Mouse (Mus musculus): ENCODE measurements around the gene Gm20388.

Gm20388 gene

GRCm38 (mm10) chr8:120169119-120169518, 258.5 kb downstream of the Gm20388 start:
- no peak for DNase-seq (ENCODE audit: low spot score)

- no peak for DNase-seq (ENCODE audit: low spot score)
Observed at GRCm38 (mm10) chr8:120173195-120173594, 262.6 kb downstream of the Gm20388 start.

DNA sequence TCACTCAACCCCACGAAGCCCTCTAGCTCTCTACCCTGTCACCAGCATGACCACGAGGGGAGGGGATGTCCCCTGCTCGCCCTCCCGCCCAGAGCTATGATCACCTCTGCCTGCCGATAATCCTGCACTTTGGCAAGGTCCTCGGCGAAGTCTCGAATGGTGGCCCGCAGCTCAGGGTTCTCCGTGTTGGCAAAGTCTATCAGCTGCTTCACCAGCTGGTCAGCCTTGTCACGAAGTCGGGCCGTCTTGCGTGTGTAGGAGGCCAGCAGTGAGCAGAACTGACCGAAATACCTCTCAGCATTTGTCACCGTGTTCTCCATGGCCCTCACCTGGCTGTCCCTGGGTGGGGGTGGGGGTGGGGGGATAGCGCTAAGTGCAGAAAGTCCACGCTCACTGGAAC, 264.0 kb downstream of the Gm20388 start:
- DNase-seq (ENCODE audit: low spot score), result no peak

- DNase-seq (ENCODE audit: low spot score), result no peak
Observed at GRCm38 (mm10) chr8:120176605-120177004, 266.0 kb downstream of the Gm20388 start.

DNA sequence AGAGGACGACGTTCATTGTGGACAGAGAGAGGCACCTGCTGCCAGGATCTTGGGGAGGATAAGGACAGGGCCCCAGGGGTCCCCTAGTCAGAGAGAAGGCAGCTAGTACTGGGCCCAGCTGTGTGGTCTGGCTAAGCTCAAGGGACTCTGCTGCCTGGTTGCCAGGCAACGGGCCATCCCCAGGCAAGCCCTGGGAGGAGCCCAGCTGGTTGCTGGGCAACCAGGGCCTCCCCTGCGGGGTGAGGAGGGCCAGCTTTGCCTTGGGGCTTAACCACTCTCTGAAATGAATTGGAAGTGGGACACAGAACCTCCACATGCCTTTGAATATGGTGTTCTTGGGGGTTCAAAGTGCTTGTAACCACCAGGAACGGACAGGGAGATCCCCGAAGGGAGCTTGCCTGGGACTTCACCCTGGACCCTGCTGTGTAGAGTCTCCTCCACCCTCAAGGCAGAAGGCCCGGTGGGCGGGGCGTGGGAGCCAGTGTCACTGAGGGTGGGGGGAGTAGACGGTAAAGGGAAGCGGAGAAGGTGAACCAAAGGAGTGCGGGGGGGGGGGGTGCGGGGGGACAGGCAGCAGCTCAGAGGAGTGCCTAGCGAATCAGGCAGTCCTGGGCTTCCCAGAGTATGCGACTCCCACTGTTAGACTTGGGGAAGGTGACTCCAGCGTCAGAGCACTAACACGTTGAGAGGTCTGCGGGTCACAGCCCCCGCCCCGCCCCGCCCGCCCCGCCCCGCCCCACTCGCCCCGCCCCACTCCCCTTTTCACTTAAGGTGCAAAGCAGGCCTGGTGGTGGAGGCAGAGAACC, 266.9 kb downstream of the Gm20388 start, which contains the start of gene Fam92b:
Fam92b (minus strand) TSS at position 149 of the 806 bp plus-strand sequence.
- DNase-seq (ENCODE audit: low spot score), result peak; percentile 29

DNA sequence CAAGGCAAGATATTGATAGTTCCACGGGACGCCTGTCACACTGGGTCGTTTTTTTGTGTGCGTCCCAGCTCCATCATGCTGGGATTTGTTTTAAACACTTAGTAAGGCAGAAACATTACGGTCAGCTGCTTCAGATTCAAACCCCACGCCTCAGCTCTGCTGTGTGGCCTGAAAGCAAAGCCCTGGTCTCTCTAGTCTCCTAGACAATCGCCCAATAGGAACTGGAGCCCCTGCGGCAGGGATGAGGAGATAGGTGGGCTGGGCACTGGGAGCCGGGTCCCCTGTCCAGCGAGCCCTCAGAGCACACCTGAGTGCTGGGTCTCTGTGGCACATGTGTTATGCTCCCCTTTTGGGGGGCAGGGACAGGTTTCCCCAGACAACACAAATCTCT, 267.5 kb downstream of the Gm20388 start:
- DNase-seq (ENCODE audit: low spot score), result no peak

DNA sequence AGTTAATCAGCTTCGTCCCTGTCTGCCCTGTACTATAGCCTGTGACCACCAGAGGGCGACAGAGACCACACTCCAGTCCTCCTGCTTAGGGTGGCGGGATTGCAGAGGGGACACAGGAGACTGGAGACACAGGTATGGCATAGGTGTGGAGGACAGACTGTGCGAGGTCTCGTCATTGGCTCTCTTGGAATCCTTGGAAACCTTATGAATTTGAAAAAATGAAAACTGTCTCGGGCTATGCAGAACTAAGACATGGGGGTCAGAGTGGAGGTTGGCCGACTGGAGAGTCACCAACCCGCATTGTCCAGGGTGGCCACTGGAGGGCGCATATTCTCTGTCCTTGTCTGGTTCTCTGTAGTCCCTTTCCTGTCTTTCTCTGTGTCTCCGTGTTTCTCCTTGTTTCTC, 268.4 kb downstream of the Gm20388 start:
- peak; percentile 69 for DNase-seq (ENCODE audit: low spot score)

GRCm38 (mm10) chr8:120180445-120180970, 269.9 kb downstream of the Gm20388 start:
- no peak for DNase-seq (ENCODE audit: low spot score)

- DNase-seq (ENCODE audit: low spot score), result no peak
Observed at GRCm38 (mm10) chr8:120181274-120181673, 270.6 kb downstream of the Gm20388 start.

DNA sequence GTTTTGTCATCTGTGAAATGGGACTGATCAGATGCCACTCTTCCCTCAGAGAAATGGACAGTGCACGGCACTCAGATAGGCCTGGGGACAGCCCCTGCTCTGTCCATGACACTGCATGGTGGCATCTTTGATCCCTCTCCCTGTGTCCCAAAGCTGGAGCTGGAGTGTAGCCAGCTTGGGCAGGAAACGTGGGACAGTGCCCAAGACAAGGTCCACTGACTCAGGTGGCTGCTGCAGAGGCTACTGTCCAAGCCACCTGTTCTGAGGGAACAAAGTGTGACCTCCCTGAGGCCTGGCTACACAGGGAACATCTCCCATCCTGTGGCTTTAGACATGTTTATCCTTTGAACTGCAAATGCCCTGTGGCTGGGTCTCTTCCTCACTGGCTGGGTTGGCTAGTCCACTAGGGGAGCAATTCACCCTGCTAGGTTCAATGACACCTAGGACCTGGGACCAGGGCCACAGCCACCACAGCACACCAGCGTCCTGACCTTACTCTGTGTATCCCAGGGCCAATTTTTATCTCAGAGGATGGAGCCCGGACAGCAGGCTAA, 271.3 kb downstream of the Gm20388 start:
- DNase-seq (ENCODE audit: low spot score), result no peak

DNA sequence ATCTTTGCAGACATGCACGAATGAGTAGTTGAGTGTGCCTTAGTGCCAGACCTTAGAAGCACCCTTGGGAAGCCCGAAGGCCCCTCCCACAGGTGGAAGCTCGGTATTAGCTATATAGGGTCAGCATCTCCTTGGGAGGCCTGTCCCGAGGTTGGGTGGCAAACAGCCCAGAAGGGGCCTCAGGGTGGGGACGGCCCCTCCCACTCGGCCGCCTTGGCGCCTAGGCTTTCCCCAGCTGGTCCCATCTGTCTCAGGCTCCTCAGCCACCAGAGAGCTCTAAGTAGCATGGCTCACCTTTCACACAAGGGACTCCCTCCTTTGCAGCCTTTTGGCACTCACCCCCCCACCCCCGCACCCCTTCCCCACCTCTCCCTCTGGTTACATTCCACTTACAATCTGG, 273.7 kb downstream of the Gm20388 start:
- no peak for DNase-seq (ENCODE audit: low spot score)

DNA sequence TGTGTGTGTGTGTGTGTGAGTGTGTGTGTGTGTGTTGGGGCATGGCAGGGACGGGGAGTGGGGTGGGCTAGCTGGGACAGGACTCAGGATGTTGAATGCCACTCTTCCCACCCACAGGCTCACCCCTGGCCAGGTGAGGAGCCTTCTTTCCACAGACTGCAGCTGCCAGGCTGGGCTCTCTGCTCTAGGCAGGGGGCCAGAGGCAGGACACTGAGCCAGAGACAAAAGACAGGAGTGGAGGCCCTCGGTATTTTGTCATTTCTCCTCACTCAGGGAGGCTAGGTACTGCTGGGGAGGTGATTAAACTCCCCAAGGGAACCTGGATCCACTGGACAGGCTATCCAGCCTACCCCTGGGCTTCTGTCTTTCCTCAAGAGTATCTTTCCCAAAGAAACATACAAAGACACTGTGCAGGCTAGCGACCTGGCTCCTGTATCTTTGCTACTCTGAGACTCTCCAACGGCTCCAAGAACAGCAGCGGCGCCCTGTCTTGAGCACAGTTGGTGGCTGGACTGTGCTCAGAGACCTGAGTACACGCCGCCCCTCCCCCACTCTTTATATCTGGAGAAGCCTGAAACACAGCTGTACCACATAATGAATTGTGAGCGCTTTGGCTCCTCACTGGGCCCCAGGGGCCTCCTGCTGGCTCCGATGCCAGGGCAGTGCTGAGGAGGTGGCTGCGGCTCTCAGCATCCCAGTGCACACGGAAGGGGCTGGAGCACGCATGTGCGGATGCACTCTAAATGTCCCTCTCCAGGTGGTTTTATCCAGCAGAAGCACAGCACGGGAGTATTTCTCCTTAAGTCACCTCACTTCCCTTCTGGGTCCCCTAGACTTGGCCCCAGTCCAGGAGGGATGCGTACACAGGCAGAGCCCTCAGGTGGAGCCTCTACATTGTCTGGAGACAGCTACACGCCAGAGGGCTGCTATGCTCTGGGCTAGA, 274.5 kb downstream of the Gm20388 start:
- DNase-seq (ENCODE audit: low spot score), result no peak

- DNase-seq (ENCODE audit: low spot score), result no peak
Observed at GRCm38 (mm10) chr8:120186454-120186853, 275.8 kb downstream of the Gm20388 start.

GRCm38 (mm10) chr8:120188510-120188909, 277.9 kb downstream of the Gm20388 start:
- no peak for DNase-seq (ENCODE audit: low spot score)

DNA sequence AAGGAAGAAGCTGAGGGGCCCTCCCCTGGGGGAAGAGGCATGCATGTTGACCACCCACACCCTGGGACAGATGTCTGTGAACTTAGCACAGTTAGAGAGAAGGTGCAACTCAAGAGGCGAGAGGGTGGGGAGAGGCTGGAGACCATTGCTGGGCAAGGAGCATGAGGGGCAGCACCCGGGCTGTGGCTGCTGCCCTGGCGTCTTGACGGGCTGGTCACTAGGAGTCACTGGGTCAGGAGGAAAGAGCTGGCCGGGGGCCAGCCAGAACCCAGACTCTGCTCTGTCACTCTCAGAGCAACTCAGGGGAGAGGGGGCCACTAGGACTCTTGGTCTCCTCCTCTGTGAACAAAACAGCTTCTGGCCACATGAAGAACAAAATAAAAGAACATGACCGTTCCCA, 278.8 kb downstream of the Gm20388 start:
- DNase-seq (ENCODE audit: low spot score), result no peak

DNA sequence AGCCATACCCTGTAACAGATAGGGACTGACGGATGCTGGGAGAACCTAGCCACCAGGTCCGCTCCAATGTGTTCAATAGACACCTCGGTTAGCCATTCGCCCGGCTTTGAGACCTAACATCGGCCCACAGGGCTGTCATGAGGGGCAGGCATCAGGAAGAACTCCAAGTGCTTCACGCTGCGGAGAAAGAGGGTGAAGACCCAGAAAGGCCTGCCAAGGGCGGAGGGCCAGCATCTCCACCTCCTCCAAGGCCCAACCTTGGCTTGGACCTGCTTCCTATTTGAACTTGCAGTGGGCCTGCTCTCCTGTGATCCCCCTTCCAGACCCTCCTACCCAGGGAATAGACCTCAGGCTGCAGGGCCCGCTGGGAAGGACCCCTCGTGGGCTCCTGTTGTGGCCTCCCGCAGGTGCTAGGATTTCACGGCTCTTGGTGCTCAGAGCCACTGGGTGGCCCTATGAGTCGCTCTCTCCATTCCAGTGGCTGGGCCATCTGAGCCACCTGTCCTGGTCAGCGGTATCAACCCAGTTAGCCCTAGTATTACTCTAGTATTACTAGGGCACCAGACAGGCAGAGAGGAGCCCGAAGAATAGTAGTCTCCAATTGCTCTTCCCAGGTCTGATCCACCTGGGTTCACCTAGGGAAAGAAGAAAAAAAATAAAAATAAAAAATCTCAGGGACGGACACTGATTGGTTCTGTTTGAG, 279.6 kb downstream of the Gm20388 start:
- no peak for DNase-seq (ENCODE audit: low spot score)

- no peak for DNase-seq (ENCODE audit: low spot score)
Observed at GRCm38 (mm10) chr8:120190810-120191413, 280.3 kb downstream of the Gm20388 start.

- no peak for DNase-seq (ENCODE audit: low spot score)
Observed at GRCm38 (mm10) chr8:120191633-120192032, 281.0 kb downstream of the Gm20388 start.

GRCm38 (mm10) chr8:120192118-120192517, 281.5 kb downstream of the Gm20388 start:
- DNase-seq (ENCODE audit: low spot score), result no peak

DNA sequence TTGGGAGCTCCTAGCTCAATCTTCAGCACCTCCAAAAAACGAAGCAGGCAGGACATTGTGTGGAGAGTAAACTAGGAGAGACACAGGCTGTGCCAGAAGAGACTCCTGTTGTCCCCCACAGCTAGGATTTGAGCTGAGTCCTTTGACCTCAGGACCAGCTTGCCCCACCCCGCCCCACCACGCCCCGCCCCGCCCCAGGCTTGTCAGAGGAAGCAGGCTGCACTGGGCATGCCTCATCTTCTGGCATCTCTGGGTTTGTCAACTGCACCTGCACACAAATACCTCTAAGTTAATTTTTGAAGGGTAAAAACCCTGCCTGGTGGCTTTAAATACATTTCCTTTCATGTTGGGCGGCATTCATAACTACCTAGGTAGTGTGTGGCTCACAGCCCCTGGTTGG, 290.7 kb downstream of the Gm20388 start:
- DNase-seq (ENCODE audit: low spot score), result no peak

- DNase-seq (ENCODE audit: low spot score), result no peak
Observed at GRCm38 (mm10) chr8:120202546-120202945, 291.9 kb downstream of the Gm20388 start.

Measured in T-cell, adult 2 months (primary cell).